Mouse (Mus musculus) forebrain, embryonic 14.5 days (tissue): ENCODE results near the gene Lama2. TPM values are rescaled to one million over a fixed set of nuclear protein-coding genes. Genes with fewer than 3 reads are reported as not detected.
"Not testable (repeated sequence)": the region's sequence is repeated elsewhere in the genome, so short reads cannot be mapped to it uniquely, and the experiment has no call there.

Experiments used
- ATAC-seq: fragments of 200-750 bp; cut with Nextera tagmentation; 2 replicates; pipeline ENCODE4 v1.8.0; 2017; ENCODE audit warnings: mild to moderate bottlenecking, moderate library complexity
- DNase-seq: peaks from one replicate; pipeline ENCODE4 v3.0.0-alpha.2; 2015; ENCODE audit warnings: low spot score
- H3K27ac ChIP-seq: fragments of 300-500 bp; sonication (generic); 2 replicates; pipeline ENCODE4 v1.5.1; 2014; ENCODE audit warnings: low read depth, mild to moderate bottlenecking, control low read depth, low read length, moderate library complexity
- H3K27me3 ChIP-seq: fragments of 300-500 bp; sonication (generic); replicated peaks from 2 replicates; pipeline ENCODE4 v1.6.1; 2014; ENCODE audit warnings: low read length, control low read depth, mixed read lengths; ENCODE audit not compliant: control insufficient read depth, insufficient read depth
- H3K36me3 ChIP-seq: fragments of 300-500 bp; sonication (generic); 2 replicates; pipeline ENCODE4 v1.6.1; 2014; ENCODE audit warnings: low read length, control low read depth; ENCODE audit not compliant: control insufficient read depth, insufficient read depth
- H3K4me1 ChIP-seq: fragments of 300-500 bp; sonication (generic); 2 replicates; pipeline ENCODE4 v1.6.1; 2014; ENCODE audit warnings: antibody characterized with exemption, low read length, control low read depth; ENCODE audit not compliant: control insufficient read depth, insufficient read depth
- H3K4me2 ChIP-seq: fragments of 300-500 bp; sonication (generic); 2 replicates; pipeline ENCODE4 v1.6.1; 2014; ENCODE audit warnings: mild to moderate bottlenecking, control low read depth, low read length
- H3K4me3 ChIP-seq: fragments of 300-500 bp; sonication (generic); 2 replicates; pipeline ENCODE4 v1.5.1; 2014; ENCODE audit warnings: low read depth, low read length, control low read depth
- H3K9ac ChIP-seq: fragments of 300-500 bp; sonication (generic); 2 replicates; pipeline ENCODE4 v1.6.1; 2014; ENCODE audit warnings: mild to moderate bottlenecking, low read length, control low read depth, moderate library complexity
- H3K9me3 ChIP-seq: fragments of 300-500 bp; sonication (generic); replicated peaks from 2 replicates; pipeline ENCODE4 v1.6.1; 2016; ENCODE audit warnings: low read length, control low read depth, mixed read lengths; ENCODE audit not compliant: control insufficient read depth
- WGBS: fragments of 180-500 bp; shearing (Covaris S2); extraction: QIAGEN DNeasy Blood & Tissue Kit; methylation state at CpG from one replicate; pipeline ENCODE4 v1.1.7; 2014; 5-methylcytosine and 5-hydroxymethylcytosine counted together
- polyA plus RNA-seq: library from polyadenylated mRNA; unstranded; fragments of >200 nt; fragmentation: Nextera tagmentation; extraction: Ambion mirVana; gene quantifications from 2 replicates; pipeline ENCODE4 v1.2.1, GENCODE M21; 2014

The Lama2 gene
- polyA plus RNA-seq, 1 experiment from 2014 or later = 4.1 TPM

- no peaks in the 10 kb centered on the region for H3K36me3 ChIP-seq
- H3K4me1 ChIP-seq = no peaks in the 10 kb centered on the region
- H3K4me3 ChIP-seq = no peak overlapping the region
- H3K9me3 ChIP-seq = no peaks in the 10 kb centered on the region
- H3K27me3 ChIP-seq = no peaks in the 10 kb centered on the region
- peak; percentile 60 for DNase-seq
- WGBS = 69% methylated on average over 8 of the region's 8 CpGs
- H3K27ac ChIP-seq = no peak overlapping the region
- H3K4me2 ChIP-seq = no peak overlapping the region
- no peak overlapping the region for H3K9ac ChIP-seq
- peak; percentile 51; the same call in 1 of the 2 replicates for ATAC-seq
These were observed 625.4 kb downstream of the Lama2 start for GRCm38 (mm10) chr10:26993971-26994761.

- ATAC-seq = no peak
- Histone ChIP-seq H3K9ac (no peak overlapping the region), H3K27me3 (no peaks in the 10 kb centered on the region), H3K36me3 (no peaks in the 10 kb centered on the region), H3K4me2 (no peak overlapping the region), H3K9me3 (no peaks in the 10 kb centered on the region), H3K27ac (no peak overlapping the region), H3K4me3 (no peak overlapping the region), H3K4me1 (no peaks in the 10 kb centered on the region)
- DNase-seq = no peak
- 70% methylated on average over 1 of the region's 1 CpGs for WGBS
These were observed 634.1 kb downstream of the Lama2 start for GRCm38 (mm10) chr10:26985451-26985850.

- WGBS = 91% methylated on average over 5 of the region's 5 CpGs
- H3K9ac ChIP-seq, H3K9me3 ChIP-seq, DNase-seq, H3K27me3 ChIP-seq, H3K27ac ChIP-seq, H3K4me2 ChIP-seq, H3K4me1 ChIP-seq, ATAC-seq, H3K4me3 ChIP-seq, H3K36me3 ChIP-seq: not testable (repeated sequence)
These were observed 635.5 kb downstream of the Lama2 start for GRCm38 (mm10) chr10:26984082-26984481.

GRCm38 (mm10) chr10:26983583-26983982, 636.0 kb downstream of the Lama2 start:
- ATAC-seq (no peak), DNase-seq (no peak)
- Histone ChIP-seq H3K36me3 (no peaks in the 10 kb centered on the region), H3K9ac (no peak overlapping the region), H3K4me3 (no peak overlapping the region), H3K4me2 (no peak overlapping the region), H3K4me1 (no peaks in the 10 kb centered on the region), H3K27me3 (no peaks in the 10 kb centered on the region), H3K27ac (no peak overlapping the region), H3K9me3 (no peaks in the 10 kb centered on the region)
- 94% methylated on average over 1 of the region's 1 CpGs for WGBS

GRCm38 (mm10) chr10:26982621-26983020, 636.9 kb downstream of the Lama2 start:
- Histone ChIP-seq H3K4me3 (no peak overlapping the region), H3K4me2 (no peak overlapping the region), H3K27me3 (no peaks in the 10 kb centered on the region), H3K27ac (no peak overlapping the region), H3K9me3 (no peaks in the 10 kb centered on the region), H3K4me1 (no peaks in the 10 kb centered on the region), H3K9ac (no peak overlapping the region), H3K36me3 (no peaks in the 10 kb centered on the region)
- DNase-seq (no peak), ATAC-seq (no peak)
- WGBS = 85% methylated on average over 2 of the region's 2 CpGs

GRCm38 (mm10) chr10:26975372-26975771, 644.2 kb downstream of the Lama2 start:
- ATAC-seq (no peak), DNase-seq (no peak)
- H3K9ac ChIP-seq = no peak overlapping the region
- WGBS = 94% methylated on average over 3 of the region's 3 CpGs
- no peak overlapping the region for H3K4me3 ChIP-seq
- H3K27ac ChIP-seq = no peak overlapping the region
- H3K9me3 ChIP-seq = no peaks in the 10 kb centered on the region
- no peaks in the 10 kb centered on the region for H3K36me3 ChIP-seq
- H3K27me3 ChIP-seq = no peaks in the 10 kb centered on the region
- H3K4me2 ChIP-seq = no peak overlapping the region
- no peaks in the 10 kb centered on the region for H3K4me1 ChIP-seq

GRCm38 (mm10) chr10:26974224-26974623, 645.3 kb downstream of the Lama2 start:
- DNase-seq (no peak), ATAC-seq (no peak)
- no peaks in the 10 kb centered on the region for H3K36me3 ChIP-seq
- H3K4me3 ChIP-seq = no peak overlapping the region
- H3K4me1 ChIP-seq = no peaks in the 10 kb centered on the region
- no peaks in the 10 kb centered on the region for H3K27me3 ChIP-seq
- no peak overlapping the region for H3K4me2 ChIP-seq
- H3K27ac ChIP-seq = no peak overlapping the region
- H3K9ac ChIP-seq = no peak overlapping the region
- no peaks in the 10 kb centered on the region for H3K9me3 ChIP-seq
- WGBS = 93% methylated on average over 1 of the region's 1 CpGs

GRCm38 (mm10) chr10:26973575-26973974, 646.0 kb downstream of the Lama2 start:
- Histone ChIP-seq H3K4me2 (no peak overlapping the region), H3K27me3 (no peaks in the 10 kb centered on the region), H3K4me3 (no peak overlapping the region), H3K9ac (no peak overlapping the region), H3K27ac (no peak overlapping the region), H3K4me1 (no peaks in the 10 kb centered on the region), H3K36me3 (no peaks in the 10 kb centered on the region), H3K9me3 (no peaks in the 10 kb centered on the region)
- DNase-seq (no peak), ATAC-seq (no peak)
- WGBS = 89% methylated on average over 2 of the region's 2 CpGs

- H3K27me3 ChIP-seq = no peaks in the 10 kb centered on the region
- no peak overlapping the region for H3K4me3 ChIP-seq
- no peak overlapping the region for H3K9ac ChIP-seq
- ATAC-seq = no peak
- no peak overlapping the region for H3K27ac ChIP-seq
- WGBS = 77% methylated on average over 3 of the region's 3 CpGs
- DNase-seq = no peak
- no peak overlapping the region for H3K4me2 ChIP-seq
- no peaks in the 10 kb centered on the region for H3K9me3 ChIP-seq
- no peaks in the 10 kb centered on the region for H3K36me3 ChIP-seq
- no peaks in the 10 kb centered on the region for H3K4me1 ChIP-seq
These were observed 661.0 kb downstream of the Lama2 start for GRCm38 (mm10) chr10:26958513-26958912.
